Mouse (Mus musculus): Measurements from ENCODE around the gene Hnrnpm.
A peak's percentile ranks its signal among the peaks of the same experiment; 100 is the strongest.
"Not testable (repeated sequence)": the region's sequence is repeated elsewhere in the genome, so short reads cannot be mapped to it uniquely, and the experiment has no call there.

The Hnrnpm gene

GRCm38 (mm10) chr17:33666813-33667212 lies 19.8 kb downstream of the Hnrnpm start:
- DNase-seq = no peak

- no peak for DNase-seq
These were observed 36.7 kb downstream of the Hnrnpm start for GRCm38 (mm10) chr17:33649781-33650475.

GRCm38 (mm10) chr17:33645073-33645472 lies 41.6 kb downstream of the Hnrnpm start:
- DNase-seq = no peak

DNA sequence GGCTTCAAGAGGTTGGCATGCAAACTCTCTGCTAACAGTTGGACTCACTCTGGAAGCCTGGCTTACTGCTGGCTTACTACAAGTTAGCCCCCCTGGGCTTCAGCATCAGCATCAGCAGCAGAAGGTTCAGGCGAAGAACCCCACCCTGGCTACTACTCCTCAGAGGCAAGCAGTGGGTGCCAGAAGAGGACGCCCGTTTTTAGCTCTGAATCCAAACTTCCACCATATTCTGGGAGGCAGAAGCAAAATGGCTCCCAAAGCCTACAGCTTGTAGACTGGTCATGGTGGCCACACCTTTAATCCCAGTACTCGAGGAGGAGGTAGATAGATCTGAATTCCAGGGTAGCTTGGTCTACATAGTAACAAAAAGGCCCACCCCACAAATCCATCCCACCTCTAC lies 42.6 kb downstream of the Hnrnpm start:
- no peak for DNase-seq

GRCm38 (mm10) chr17:33639743-33640142 lies 46.9 kb downstream of the Hnrnpm start:
- DNase-seq = no peak

- DNase-seq = no peak
These were observed 49.0 kb downstream of the Hnrnpm start, which contains the start of gene Pram1 for GRCm38 (mm10) chr17:33637516-33638276. TSS of gene Pram1 (plus strand) at chr17:33638056.

- no peak for DNase-seq
These were observed 49.6 kb downstream of the Hnrnpm start for GRCm38 (mm10) chr17:33637038-33637437.

- DNase-seq = no peak
These were observed 54.9 kb downstream of the Hnrnpm start for GRCm38 (mm10) chr17:33631796-33632195.

GRCm38 (mm10) chr17:33631236-33631635 lies 55.4 kb downstream of the Hnrnpm start:
- no peak for DNase-seq

- no peak for DNase-seq
These were observed 56.3 kb downstream of the Hnrnpm start for GRCm38 (mm10) chr17:33630171-33630895.

DNA sequence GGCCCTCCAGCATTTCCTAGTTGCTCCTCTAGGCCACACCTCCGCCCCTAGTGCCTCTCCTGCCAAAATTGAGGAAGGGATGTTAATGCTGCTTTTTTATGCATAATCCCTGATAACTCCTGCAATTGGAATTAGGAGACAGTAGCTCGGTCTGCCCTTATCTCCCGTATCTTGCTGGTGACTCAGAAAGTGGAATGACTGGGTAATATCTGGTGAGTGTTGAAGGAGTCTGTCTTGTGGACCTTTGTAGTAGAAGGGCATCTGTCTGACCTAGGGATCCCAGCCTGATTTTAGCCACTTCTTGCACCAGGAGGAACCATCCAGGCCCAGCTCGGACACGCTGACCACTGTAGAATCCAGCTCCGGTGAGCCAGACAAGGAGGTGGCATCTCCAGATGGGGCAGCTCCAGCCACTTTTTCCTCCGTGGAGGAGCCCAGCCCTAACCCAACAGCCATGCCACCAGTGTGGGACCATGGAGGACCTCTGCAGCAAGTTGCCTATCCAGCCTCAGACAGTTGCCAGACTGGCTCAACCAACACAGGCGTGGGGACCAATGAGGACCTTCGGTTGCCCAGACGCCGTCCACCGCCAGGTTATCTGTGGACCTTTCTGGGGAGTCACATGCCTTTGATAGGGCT lies 57.1 kb downstream of the Hnrnpm start:
- no peak for DNase-seq

GRCm38 (mm10) chr17:33628621-33629486 lies 57.8 kb downstream of the Hnrnpm start, which contains the start of gene Zfp414:
TSS of gene Zfp414 (plus strand) at chr17:33629090.
- DNase-seq = peak; percentile 93

- DNase-seq = no peak
These were observed 59.4 kb downstream of the Hnrnpm start for GRCm38 (mm10) chr17:33627281-33627680.

- not testable (repeated sequence) for DNase-seq
These were observed 72.9 kb downstream of the Hnrnpm start for GRCm38 (mm10) chr17:33613726-33614125.

DNA sequence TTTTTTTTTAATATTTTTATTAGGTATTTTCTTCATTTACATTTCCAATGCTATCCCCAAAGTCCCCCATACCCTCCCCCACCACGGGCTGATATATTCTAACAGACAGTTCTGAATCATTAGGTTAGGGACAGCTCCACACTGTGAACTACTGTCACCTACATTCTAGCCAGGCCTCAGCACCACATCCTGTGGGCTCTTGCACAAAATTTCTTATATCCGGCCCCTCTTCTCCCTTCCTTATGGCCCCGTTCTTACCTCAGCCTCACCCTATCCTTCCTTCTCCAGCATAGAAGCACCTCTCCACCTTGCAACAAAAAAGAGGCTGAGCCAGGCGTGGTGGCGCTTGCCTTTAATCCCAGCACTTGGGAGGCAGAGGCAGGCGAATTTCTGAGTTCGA lies 76.1 kb downstream of the Hnrnpm start:
- no peak for DNase-seq

- no peak for DNase-seq
These were observed 79.4 kb downstream of the Hnrnpm start for GRCm38 (mm10) chr17:33607273-33607672.

GRCm38 (mm10) chr17:33601947-33602346 lies 84.7 kb downstream of the Hnrnpm start:
- no peak for DNase-seq

DNA sequence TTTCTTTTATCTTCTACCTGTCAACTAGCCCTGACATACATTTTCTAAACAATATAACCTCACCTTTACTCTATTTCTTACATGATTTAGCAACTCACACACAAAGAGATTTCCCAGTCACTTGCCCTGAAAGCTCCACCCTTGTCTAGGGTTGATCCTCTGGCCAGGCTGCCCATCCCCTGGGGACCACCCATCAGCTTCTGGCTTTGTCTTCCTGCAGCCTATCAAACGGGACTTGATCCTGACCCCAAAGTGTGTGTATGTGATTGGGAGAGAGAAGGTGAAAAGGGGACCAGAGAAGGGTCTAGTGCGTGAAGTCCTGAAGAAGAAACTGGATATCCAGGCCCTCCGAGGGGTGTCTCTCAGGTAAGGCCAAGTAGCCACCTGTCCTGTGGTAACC lies 85.8 kb downstream of the Hnrnpm start:
- no peak for DNase-seq

DNA sequence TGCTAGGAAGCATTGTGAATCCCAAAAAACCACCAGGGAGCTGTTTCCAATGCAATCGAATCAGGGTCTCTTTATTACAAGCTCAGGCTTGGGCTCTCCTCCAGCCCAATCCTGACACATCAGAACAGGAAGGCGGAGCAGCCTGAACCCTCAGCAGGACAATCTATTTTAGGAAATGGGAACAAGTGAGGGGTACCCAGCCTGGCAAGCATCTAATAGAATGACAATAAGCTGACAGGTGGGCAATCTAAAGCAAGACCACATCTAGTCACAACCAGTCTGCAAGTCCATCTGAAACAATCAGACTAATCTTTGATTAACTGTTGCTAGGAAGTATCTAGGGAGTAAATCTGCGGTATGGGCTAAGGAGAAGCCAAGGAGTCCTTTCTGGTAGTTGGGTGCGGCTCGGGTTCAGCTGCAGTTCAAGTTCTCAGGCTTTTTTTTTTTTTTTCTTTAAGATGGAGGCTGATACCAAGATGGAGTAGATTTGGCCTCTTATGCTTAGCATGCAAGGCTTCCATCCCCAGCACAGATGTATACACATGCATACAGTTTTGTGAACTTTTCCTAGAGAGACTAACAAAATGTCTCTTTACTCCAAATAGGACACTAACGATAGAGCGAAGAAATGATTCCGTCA lies 86.7 kb downstream of the Hnrnpm start:
- DNase-seq = no peak

DNA sequence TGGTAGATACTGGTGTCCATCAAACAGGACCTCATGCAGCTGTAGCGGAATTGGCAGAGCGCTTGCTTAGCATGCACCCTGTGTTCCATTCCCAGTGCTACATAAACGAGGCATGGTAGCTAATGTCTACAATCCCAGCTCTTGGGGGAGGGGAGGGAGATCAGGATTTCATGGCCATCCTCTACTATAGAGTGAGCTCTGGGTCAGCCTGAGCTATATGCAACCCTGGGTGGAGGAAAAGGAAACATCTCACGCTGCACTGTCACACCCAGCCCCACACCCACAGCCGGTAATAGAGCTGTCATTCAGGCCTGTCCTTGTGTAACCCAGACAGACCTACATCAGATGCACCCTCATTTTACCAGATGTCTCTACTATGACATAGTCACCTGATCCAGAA lies 88.2 kb downstream of the Hnrnpm start:
- no peak for DNase-seq

- no peak for DNase-seq
These were observed 89.4 kb downstream of the Hnrnpm start for GRCm38 (mm10) chr17:33597271-33597670.

Data from thymus, postnatal 25 days (tissue).